Mouse (Mus musculus): ENCODE results near the gene Atf7.

GRCm38 (mm10) chr15:102673548-102673947, 48.3 kb upstream of the Atf7 start:
- TF ChIP-seq ZC3H11A (IDR thresholded peaks at IDR 0.05; ENCODE audit: borderline replicate concordance, low read depth, low read length), result no peak
- no peak for TF ChIP-seq MAFK (IDR thresholded peaks at IDR 0.05; ENCODE audit: insufficient read depth, low read depth, low read length)

Data from ES-E14 (cell line).